Mouse (Mus musculus): ENCODE data around the gene Aarsd1.
"Not testable (repeated sequence)": the region's sequence is repeated elsewhere in the genome, so short reads cannot be mapped to it uniquely, and the experiment has no call there.

The Aarsd1 gene

GRCm38 (mm10) chr11:101417101-101417855 lies at the start of gene Aarsd1:
Aarsd1 (minus strand) TSS chr11:101417615.
- DNase-seq (ENCODE audit: low spot score in 2 of 2): peak; percentile 71 to 86

GRCm38 (mm10) chr11:101466552-101466950 lies 49.1 kb upstream of the Aarsd1 start:
- not testable (repeated sequence) for DNase-seq (ENCODE audit: low spot score in 2 of 2)

- peak in 1 of 2 experiments; percentile 70 for DNase-seq (ENCODE audit: low spot score in 2 of 2)
Observed at GRCm38 (mm10) chr11:101465869-101466551, 48.6 kb upstream of the Aarsd1 start, which contains the start of gene Vat1. Vat1 (minus strand) TSS chr11:101466230.

GRCm38 (mm10) chr11:101465101-101465868 lies 47.9 kb upstream of the Aarsd1 start:
- peak in 1 of 2 experiments; percentile 49 for DNase-seq (ENCODE audit: low spot score in 2 of 2)

GRCm38 (mm10) chr11:101464211-101465100 lies 47.0 kb upstream of the Aarsd1 start, which contains the start of gene Rnd2:
Rnd2 (plus strand) TSS chr11:101464999.
- no peak for DNase-seq (ENCODE audit: low spot score in 2 of 2)

- no peak for DNase-seq (ENCODE audit: low spot score in 2 of 2)
Observed at GRCm38 (mm10) chr11:101462583-101463440, 45.4 kb upstream of the Aarsd1 start.

GRCm38 (mm10) chr11:101462141-101462540 lies 44.7 kb upstream of the Aarsd1 start:
- no peak for DNase-seq (ENCODE audit: low spot score in 2 of 2)

- DNase-seq (ENCODE audit: low spot score in 2 of 2): no peak
Observed at GRCm38 (mm10) chr11:101460321-101460720, 42.9 kb upstream of the Aarsd1 start.

- DNase-seq (ENCODE audit: low spot score in 2 of 2): no peak
Observed at GRCm38 (mm10) chr11:101459716-101460115, 42.3 kb upstream of the Aarsd1 start.

- no peak for DNase-seq (ENCODE audit: low spot score in 2 of 2)
Observed at GRCm38 (mm10) chr11:101458217-101458616, 40.8 kb upstream of the Aarsd1 start.

GRCm38 (mm10) chr11:101457631-101458030 lies 40.2 kb upstream of the Aarsd1 start:
- DNase-seq (ENCODE audit: low spot score in 2 of 2): no peak

- no peak for DNase-seq (ENCODE audit: low spot score in 2 of 2)
Observed at GRCm38 (mm10) chr11:101455627-101456026, 38.2 kb upstream of the Aarsd1 start.

- no peak for DNase-seq (ENCODE audit: low spot score in 2 of 2)
Observed at GRCm38 (mm10) chr11:101454702-101455101, 37.3 kb upstream of the Aarsd1 start.

- DNase-seq (ENCODE audit: low spot score in 2 of 2): no peak
Observed at GRCm38 (mm10) chr11:101452093-101452774, 34.8 kb upstream of the Aarsd1 start.

- DNase-seq (ENCODE audit: low spot score in 2 of 2): no peak
Observed at GRCm38 (mm10) chr11:101451536-101451935, 34.1 kb upstream of the Aarsd1 start.

- DNase-seq (ENCODE audit: low spot score in 2 of 2): no peak
Observed at GRCm38 (mm10) chr11:101450394-101450793, 33.0 kb upstream of the Aarsd1 start.

- DNase-seq (ENCODE audit: low spot score in 2 of 2): not testable (repeated sequence)
Observed at GRCm38 (mm10) chr11:101449596-101449995, 32.2 kb upstream of the Aarsd1 start.

- no peak for DNase-seq (ENCODE audit: low spot score in 2 of 2)
Observed at GRCm38 (mm10) chr11:101448899-101449298, 31.5 kb upstream of the Aarsd1 start.

GRCm38 (mm10) chr11:101448274-101448746 lies 30.9 kb upstream of the Aarsd1 start, which contains the start of gene Ifi35:
Ifi35 (plus strand) TSS chr11:101448407.
- DNase-seq (ENCODE audit: low spot score in 2 of 2): no peak

Measured in frontal cortex, postnatal 10 days (tissue).